Mouse (Mus musculus): ENCODE measurements around the gene Csrnp3.

Csrnp3 gene

GRCm38 (mm10) chr2:65953726-65954340, 108.3 kb downstream of the Csrnp3 start:
- DNase-seq, result no peak

GRCm38 (mm10) chr2:65955804-65956203, 110.2 kb downstream of the Csrnp3 start:
- no peak for DNase-seq

GRCm38 (mm10) chr2:65956727-65957126, 111.2 kb downstream of the Csrnp3 start:
- DNase-seq, result no peak

GRCm38 (mm10) chr2:65963420-65963819, 117.9 kb downstream of the Csrnp3 start:
- no peak for DNase-seq

- no peak for DNase-seq
Measured at GRCm38 (mm10) chr2:65968810-65969209, 123.2 kb downstream of the Csrnp3 start.

GRCm38 (mm10) chr2:65973907-65974306, 128.3 kb downstream of the Csrnp3 start:
- no peak for DNase-seq

GRCm38 (mm10) chr2:65975383-65975782, 129.8 kb downstream of the Csrnp3 start:
- DNase-seq, result no peak

GRCm38 (mm10) chr2:65979338-65980053, 133.9 kb downstream of the Csrnp3 start:
- peak; percentile 39 for DNase-seq

GRCm38 (mm10) chr2:65981470-65981869, 135.9 kb downstream of the Csrnp3 start:
- DNase-seq, result no peak

GRCm38 (mm10) chr2:65981965-65982364, 136.4 kb downstream of the Csrnp3 start:
- DNase-seq, result no peak

- DNase-seq, result no peak
Measured at GRCm38 (mm10) chr2:65985706-65986105, 140.1 kb downstream of the Csrnp3 start.

- DNase-seq, result no peak
Measured at GRCm38 (mm10) chr2:65987069-65987468, 141.5 kb downstream of the Csrnp3 start.

GRCm38 (mm10) chr2:65987588-65987987, 142.0 kb downstream of the Csrnp3 start:
- no peak for DNase-seq

- no peak for DNase-seq
Measured at GRCm38 (mm10) chr2:65988788-65989187, 143.2 kb downstream of the Csrnp3 start.

- no peak for DNase-seq
Measured at GRCm38 (mm10) chr2:65990108-65990507, 144.5 kb downstream of the Csrnp3 start.

- DNase-seq, result no peak
Measured at GRCm38 (mm10) chr2:65990754-65991153, 145.2 kb downstream of the Csrnp3 start.

- peak; percentile 30 for DNase-seq
Measured at GRCm38 (mm10) chr2:65993371-65993770, 147.8 kb downstream of the Csrnp3 start.

GRCm38 (mm10) chr2:65994886-65995468, 149.4 kb downstream of the Csrnp3 start:
- DNase-seq, result peak; percentile 22

GRCm38 (mm10) chr2:65998747-65999146, 153.2 kb downstream of the Csrnp3 start:
- no peak for DNase-seq

- no peak for DNase-seq
Measured at GRCm38 (mm10) chr2:66008995-66009654, 163.6 kb downstream of the Csrnp3 start.

- no peak for DNase-seq
Measured at GRCm38 (mm10) chr2:66009677-66010076, 164.1 kb downstream of the Csrnp3 start.

GRCm38 (mm10) chr2:66018711-66019110, 173.1 kb downstream of the Csrnp3 start:
- DNase-seq, result no peak

GRCm38 (mm10) chr2:66019235-66019634, 173.7 kb downstream of the Csrnp3 start:
- no peak for DNase-seq

GRCm38 (mm10) chr2:66023419-66023818, 177.9 kb downstream of the Csrnp3 start:
- no peak for DNase-seq
